Mouse (Mus musculus): ENCODE measurements around the gene Mrps12.

The Mrps12 gene

DNA sequence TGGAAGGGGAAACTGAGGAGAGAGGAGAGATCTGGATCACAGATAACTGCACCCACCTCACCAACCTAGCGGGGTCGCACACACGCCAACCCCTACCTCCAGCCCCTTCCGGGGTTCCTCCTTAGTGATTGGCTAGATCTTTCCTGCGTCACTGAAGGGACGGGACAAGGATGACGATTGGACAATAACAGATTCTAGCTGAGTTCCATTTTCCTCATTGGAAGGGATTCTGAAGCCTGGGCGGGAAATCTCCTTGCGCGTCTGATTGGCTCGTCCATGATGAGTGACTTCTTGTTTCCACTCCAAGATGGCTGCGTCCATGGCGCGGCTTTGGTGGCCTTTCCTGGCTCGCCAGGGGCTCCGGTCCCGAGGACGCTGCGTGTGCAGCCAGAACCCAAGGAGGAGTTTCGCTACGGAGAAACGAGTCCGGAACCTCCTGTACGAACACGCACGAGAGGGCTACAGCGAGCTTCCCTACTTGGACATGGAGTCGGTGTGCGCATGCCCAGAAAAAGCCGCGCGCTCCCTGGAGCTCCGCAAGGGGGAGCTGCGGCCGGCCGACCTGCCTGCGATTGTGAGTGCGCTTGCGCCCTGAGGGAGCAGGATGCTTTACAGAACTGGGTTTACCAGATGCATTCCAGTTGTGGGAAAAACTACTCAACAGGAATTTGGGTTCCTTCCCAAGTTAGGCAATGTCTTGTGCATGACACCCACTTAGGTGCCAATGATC lies at the start of gene Mrps12, which contains the start of gene Sars2:
TSS of gene Mrps12 (minus strand) at position 112 of the 730 bp plus-strand sequence.
TSS of gene Sars2 (plus strand) at position 284 of the 730 bp plus-strand sequence.
- DNase-seq = peak; percentile 99

DNA sequence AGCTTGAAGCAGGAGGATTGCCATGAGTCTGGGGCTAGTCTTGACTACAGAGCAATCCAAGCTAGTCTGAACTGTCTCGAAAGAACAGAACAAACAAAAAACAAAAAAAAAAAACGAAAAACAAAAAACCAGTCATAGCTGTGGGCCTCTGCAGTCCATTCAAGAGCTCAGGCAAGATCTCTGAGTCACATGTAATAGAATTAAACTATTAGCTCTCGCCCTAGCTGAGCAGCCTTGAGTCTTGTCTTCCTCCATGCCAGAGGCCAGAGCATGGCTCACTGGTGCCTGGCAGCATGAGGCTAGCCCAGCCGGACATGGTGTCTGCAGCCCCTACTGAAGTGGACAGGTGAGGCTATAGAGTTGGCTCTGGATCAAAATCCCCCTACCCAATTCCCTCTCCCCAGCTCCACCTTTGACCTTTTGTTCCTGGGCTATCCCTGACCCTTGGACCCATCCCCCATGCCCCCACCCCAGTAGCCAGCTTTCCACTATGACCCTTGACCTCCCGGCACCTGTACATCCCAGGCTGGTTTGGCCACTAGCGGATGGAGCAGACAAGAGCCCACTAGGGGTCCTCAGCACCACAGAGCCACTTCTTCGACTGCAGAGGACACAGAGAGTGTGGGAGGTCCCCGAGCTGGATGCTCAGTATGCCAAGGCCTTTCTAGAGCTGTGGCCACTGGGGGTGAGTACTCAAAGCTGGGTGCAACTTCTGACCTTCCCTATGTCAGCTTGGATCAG lies 48.6 kb upstream of the Mrps12 start:
- DNase-seq = peak; percentile 36

GRCm38 (mm10) chr7:28789235-28789634 lies 47.6 kb upstream of the Mrps12 start:
- no peak for DNase-seq

DNA sequence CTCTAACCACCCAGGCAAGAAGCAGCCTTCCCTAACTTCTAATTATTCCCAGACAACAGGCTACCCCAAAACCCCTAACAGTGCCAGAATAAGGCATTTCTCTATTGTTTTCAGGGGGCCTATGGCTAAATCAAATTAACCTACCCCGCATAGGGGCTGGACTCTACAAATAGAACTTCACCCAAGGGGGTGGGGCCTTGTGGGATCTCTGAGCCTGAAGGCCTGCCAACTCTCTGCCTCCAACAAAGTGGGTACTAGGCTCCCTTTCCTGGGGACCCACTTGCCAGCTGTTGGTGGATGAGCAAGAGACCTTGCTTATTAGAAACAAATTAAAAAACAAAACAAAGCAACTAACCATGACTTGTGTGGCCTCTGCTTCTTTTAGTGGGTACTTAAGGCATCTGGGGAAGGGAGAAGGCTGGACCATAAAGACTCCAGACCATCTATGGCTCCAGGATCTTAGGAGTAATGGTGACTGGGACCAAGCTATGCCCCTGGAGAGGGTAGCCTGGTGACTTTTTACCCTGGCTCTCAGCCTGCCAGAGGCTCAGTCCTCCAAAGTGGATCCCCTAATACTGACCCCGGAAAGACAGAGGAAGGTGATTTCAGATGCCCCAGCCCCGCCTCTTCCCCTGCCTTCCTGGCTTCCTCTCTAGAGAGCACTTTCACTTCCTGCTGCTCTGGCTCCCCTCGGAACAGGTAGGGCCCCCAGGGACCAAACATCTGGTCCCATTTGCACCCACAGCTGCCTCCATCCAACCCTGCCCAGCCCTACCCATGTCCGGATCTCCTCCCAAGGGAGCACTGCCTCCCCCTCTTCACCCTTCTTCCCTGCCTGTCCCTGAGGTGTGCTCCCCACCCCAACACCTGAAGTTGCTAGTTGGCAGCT lies 46.9 kb upstream of the Mrps12 start, which contains the start of gene Rinl:
TSS of gene Rinl (plus strand) at position 663 of the 889 bp plus-strand sequence.
- no peak for DNase-seq

DNA sequence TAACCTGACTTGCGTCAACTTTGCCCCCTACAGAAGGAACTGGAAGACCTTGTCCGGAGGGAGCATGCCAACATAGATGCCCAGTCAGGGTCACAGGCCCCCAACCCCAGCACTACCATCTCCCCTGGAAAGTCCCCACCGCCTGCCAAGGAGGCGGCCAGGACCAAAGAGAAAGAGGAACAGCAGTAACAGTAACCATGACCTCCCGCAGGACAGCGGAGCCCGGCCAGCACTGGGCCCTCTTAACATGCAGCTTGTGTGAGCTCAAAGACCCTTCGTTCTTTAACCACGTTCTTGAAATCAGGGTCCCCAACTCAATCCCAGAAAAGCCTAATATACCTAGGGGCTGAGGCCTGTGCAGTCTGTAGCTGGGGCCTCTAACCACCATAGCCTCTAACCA lies 46.3 kb upstream of the Mrps12 start:
- DNase-seq = no peak

DNA sequence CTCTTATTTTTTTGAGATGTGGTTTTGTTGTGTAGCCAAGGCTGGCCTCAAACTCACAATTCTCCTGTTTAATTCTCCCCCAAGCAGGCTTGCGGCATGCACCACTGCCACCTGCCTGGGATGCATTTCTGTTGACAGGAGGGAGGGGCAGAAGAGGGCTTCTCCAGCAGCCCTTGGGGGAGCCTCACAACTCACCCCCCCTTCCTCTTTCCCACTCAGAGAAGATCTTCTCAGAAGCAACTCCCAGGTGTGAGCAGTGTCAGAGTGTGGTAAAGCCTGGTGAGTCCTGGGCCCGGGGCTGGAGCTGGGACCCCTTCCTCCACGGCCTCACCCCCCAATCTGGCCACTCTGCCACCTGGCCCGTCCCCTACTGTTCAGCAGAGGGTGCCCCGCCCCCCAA lies 43.5 kb upstream of the Mrps12 start:
- no peak for DNase-seq

GRCm38 (mm10) chr7:28781261-28781663 lies 39.6 kb upstream of the Mrps12 start:
- no peak for DNase-seq

DNA sequence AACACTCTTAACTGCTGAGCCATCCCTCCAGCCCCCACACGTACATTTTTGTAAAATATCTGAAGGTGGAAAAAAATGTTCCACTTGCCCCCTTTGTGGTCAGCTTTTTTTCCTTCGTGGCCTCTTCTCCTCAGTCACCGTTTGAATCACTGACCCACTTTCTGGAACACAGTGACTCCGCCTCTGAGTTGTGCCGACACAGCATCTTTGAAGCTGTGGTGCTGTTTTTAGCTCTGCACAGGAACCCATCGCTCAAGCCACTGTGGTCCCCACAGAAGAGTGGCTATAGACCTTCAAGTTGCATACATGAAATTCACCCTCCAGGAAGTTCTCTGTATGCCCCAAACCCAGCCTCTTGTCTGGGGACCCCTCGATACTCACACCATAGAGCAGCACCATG lies 39.2 kb upstream of the Mrps12 start:
- DNase-seq = no peak

DNA sequence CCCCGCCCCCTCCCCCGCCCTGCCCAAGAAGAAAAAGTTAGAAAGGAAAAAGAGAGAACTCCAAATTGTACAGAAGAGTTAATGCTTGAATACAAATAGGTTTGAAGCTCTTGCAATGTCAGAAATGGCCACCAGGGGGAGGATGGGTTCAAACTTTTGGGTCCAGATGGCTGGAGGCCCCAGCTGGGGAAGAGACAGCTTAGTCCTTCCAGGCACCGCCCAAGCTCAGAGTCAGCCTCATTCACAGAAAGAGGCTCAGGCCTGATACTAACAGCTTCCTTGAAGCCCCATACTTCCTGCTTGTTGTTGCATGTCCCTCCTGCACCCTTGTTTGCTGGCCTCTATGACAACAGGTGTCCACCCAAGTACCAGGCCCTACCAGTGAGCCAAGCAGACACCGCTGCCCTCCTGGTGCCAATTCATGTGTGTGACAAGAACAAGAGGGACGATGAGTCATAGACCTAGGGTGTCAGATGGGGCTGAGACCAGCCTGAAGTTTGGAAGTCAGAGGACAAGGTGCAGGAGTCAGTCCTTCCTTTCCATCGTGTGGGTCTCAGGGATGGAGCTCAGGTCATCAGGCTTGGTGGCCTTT lies 38.5 kb upstream of the Mrps12 start:
- peak; percentile 88 for DNase-seq

- DNase-seq = no peak
Measured at GRCm38 (mm10) chr7:28778825-28779224, 37.2 kb upstream of the Mrps12 start.

GRCm38 (mm10) chr7:28775129-28775528 lies 33.5 kb upstream of the Mrps12 start:
- DNase-seq = no peak

DNA sequence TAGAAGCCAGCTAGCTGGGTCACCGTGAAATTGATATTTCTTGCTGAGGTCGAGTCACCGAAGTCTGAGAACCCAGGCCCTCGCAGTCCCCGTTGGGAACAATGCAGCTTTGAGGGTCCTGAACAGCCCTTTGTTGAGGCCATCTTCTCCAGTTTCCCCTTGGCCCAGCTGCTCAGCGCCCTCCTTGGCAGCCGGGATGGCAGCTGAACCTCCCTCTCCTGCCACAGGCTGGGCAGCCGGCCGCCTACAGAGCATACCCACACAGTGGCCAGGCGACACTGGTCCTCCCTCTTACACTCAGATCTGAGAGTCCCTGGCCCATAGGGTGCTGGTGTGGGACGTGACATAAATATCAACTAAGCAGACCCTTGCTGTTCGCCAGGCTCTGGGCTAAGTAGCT lies 32.5 kb upstream of the Mrps12 start:
- no peak for DNase-seq

- DNase-seq = no peak
Measured at GRCm38 (mm10) chr7:28773163-28773562, 31.5 kb upstream of the Mrps12 start.

GRCm38 (mm10) chr7:28771867-28772266 lies 30.2 kb upstream of the Mrps12 start:
- no peak for DNase-seq

DNA sequence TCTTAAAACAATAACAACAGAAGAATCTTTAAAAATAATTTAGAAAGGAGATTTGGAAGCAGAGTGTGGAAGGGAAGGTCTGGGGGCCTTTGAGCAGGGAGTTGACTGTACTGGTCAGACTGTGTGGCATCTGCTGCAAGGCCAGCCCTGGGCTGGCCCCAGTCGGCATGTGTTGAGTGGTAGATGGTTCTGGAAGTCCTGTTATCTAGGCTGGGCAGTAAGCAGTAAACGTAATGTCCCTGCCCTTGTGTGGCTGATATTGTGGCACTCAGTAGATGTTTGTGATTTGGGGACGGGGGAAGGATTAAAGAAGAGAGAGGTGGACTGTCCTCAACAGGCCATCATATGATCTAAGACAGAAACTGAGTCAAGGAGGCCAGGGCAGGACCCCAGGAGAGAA lies 28.7 kb upstream of the Mrps12 start:
- no peak for DNase-seq

- DNase-seq = no peak
Measured at GRCm38 (mm10) chr7:28769414-28769958, 27.9 kb upstream of the Mrps12 start.

GRCm38 (mm10) chr7:28767462-28767965 lies 25.9 kb upstream of the Mrps12 start, which contains the start of gene Nfkbib:
Nfkbib (minus strand) TSS chr7:28767512.
- DNase-seq = no peak

- peak; percentile 43 for DNase-seq
Measured at GRCm38 (mm10) chr7:28766910-28767309, 25.3 kb upstream of the Mrps12 start.

DNA sequence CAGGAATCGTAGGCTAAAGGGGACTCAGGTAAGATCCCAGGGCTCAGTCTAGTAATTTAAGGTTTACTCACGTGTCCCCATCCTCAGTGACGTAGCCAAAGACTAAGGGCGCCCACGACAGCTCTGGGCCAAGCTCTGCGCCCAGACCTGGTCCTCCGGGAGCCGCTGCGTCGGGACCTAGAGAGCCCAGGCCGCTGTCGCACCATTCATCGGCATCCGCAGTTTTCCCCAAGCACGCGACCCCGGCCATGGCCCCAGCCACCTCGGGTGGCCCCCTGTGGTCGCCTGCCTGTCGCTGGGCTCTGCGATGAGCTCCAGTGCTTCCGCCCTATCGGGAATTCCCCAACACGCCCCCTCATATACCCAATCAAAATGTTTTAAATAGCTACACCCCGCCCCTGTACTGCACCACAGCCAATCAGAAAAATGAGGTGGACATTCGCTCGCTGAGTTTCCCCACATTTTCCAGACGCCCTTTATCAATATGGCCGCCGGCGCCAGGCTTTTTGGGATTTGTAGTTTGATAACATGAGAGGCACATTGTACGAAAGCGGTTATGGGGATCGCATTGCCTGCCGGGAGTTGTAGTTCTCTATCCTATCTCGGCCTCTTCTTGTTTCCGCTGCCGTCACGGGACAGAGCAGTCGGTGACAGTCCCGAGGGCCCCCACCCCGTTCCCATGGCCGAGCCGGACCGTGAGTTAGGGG lies 24.7 kb upstream of the Mrps12 start, which contains the start of gene Sirt2:
TSS of gene Sirt2 (plus strand) at position 563 of the 707 bp plus-strand sequence.
- DNase-seq = peak; percentile 100

- DNase-seq = no peak
Measured at GRCm38 (mm10) chr7:28765211-28765610, 23.6 kb upstream of the Mrps12 start.

GRCm38 (mm10) chr7:28761907-28762306 lies 20.3 kb upstream of the Mrps12 start:
- DNase-seq = peak; percentile 41
